Mouse (Mus musculus) urinary bladder, postnatal 14 days (tissue): ENCODE data around the gene Rprd1b.

Experiments
- DNase-seq: peaks from one replicate; pipeline ENCODE4 v3.0.0; 2021; ENCODE audit warnings: low spot score

Gene Rprd1b

DNA sequence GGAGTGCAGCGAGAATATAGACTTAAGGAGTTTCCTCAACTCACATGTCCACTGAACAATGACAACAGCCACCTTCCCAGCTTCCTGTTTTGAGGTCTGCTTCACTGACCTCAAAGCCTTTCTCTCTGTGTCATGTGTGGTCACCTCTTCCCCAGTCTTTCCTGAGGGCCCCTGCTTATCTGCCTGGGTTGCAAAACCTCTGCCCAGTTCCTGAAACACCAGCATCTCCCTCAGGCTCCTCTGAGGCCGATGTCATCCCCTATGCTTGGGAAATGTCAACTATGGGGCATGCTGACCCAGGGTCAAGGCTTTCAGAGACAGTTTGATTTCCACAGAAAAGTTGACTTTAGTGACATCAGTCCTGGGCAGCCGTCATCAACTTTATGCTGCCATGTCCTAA, 147.1 kb downstream of the Rprd1b start:
- DNase-seq: no peak

DNA sequence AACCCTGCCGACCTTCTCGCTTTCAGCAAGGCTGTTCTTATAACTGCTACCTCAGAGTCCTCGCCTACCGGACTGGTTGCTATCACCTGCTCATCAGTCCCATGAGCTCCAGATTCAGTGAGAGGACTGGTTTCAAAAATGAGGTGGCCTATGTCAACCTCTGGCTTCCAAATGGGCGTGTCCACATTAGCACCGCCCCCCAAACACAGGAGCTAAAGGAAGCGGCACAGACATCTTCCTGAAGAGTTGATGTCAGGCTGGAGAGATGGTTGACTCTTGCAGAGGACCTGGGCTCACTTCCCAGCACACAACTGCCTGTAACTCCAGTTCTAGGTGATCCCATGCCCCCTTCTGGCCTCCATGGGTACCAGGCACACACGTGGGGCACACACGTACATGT, 148.5 kb downstream of the Rprd1b start:
- DNase-seq: no peak

DNA sequence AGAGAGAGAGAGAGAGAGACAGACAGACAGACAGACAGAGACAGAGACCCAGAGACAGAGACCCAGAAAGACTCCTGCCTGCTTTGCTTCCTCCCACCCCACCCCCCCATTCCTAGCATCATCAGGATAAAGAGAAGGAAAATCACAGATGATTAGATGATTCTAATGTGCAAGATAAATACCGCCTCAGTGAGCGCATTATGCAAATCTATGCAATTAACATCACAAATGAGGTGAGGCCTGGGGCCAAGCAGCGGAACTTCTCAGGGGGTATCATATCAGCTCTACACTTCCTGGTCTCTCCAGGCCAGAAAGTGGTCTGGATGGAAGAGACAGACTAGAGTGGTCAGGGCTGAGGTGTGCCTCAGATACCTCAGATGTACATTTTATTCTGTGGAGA, 149.3 kb downstream of the Rprd1b start:
- no peak for DNase-seq

DNA sequence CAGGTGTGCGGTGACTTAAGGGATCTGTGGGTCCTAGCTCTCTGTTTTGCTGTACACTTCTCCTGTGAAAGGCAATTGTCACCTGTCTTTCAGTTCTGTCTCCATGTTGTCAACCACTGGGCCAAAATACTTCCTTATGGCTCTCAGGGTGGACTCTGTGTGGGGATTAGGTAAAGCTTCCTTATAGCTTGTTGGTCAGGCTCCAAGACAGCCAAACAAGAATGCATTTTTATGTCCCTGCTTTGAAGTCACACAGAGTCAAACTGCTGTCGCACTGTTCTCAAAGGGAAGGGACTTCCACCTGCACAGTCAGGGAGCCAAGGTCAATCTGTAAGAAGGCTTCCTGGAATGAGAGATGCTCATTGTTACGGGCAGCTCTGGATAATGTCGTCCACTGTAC, 149.8 kb downstream of the Rprd1b start:
- DNase-seq: no peak

DNA sequence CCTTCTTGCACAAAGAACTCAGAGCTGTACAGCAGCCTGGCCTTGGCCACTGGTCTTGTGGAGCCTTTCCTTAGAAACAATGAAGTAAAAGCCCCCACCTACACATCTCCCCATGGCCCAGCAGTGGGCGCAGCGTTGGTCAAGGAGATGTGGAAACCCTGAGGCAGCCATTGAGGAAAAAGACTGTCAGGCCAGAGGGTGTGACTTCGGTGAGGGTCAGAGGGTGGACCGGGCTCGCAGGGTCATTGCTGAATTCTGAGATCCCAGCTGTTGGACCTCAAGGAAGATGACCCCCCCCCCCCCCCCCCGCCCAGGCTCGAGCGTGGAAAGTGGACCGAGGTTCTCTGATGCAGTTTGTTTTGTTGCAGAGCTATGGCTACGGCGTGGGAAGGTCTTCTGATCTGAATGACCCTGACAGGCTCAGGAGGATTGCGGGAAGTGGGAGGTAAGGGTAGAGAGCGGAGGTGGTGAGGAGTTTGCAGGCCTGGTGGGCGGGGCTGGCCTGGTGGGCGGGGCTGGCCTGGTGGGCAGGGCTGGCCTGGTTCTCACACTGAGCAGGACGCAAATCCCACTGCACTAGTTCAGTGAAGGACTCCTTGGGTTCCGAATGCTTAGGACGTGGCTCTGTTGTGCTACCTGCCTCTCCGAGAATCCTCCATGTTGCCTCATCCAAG, 150.5 kb downstream of the Rprd1b start:
- DNase-seq: peak; percentile 88

DNA sequence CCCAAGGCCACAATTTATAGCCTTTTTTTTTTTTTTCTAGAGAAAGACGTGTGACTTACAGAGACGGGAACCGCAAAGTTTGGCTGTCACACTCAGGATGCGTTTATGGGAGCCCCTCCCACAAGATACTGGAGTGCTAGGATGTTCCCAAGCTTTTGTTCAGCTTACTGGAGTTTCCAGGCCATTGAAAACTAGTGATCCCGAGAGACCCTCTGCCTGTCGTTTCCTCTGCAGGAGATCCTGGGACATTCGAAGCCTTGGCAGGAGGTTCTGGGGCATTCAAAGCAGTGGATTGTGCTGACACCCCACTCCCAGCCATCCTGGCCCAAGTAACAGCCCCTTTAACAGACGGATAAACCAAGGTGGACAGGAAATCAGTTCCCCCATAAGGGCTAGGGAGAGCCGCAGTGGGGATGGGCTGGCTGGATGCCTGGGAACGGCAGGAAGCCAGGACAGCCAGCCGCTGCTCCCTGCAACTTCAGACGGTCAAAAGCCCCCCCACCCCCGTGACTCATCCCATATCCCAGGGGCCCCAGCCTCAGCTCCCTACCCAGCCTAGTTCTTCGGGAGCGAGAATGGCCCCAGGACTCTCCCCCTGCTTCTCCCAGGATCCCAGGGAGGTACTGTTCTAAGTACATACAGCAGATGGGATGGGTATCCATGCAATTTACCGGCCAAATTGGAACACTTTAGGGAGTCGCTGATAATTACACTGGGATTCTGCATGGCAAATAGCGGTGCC, 151.2 kb downstream of the Rprd1b start:
- peak; percentile 44 for DNase-seq

DNA sequence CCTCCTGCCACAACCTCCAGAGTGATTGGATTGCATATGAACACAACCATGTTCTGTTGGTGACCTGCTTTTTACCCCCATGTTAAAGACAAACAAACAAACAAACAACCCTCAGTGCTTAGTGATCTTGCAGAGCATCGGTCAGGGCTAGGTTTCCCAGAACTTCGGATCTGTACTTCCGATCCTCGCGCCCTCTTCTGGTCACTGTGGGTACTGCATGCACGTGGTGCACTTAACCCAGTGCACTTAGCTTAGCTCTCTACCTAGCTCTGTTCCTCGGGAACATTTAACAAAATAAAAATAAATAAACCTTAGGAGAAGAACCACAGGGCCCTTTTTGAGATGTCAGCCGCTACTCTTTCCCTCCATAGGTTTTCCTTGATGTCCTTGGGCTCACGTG, 152.5 kb downstream of the Rprd1b start:
- DNase-seq: peak; percentile 76
